Mouse (Mus musculus): ENCODE measurements around the gene Lnx2.

DNA sequence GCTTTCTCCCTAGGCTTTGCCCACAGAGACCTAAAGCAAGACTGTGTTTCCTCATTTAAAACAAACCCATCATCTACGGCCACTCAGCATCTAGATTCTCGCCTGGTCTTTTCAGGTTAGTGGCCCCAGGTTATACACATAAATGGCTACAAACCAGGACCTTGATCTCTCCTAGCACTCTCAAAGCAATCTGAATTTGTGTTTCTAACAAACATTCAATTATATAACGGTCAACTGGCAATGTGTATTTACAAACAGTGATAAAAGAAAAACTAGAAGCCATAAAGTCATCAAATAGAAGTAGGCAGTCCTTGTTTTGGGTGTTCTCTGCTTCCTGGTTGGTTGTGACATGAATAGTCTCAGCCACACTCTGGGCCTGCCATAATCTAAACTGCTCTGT, 22.9 kb downstream of the Lnx2 start:
- no peak for TF ChIP-seq POLR2A (IDR thresholded peaks at IDR 0.05; ENCODE audit: borderline replicate concordance, extremely low read depth, low read depth, low read length)
- no peak for TF ChIP-seq CTCF (IDR thresholded peaks at IDR 0.05; ENCODE audit: insufficient read depth, low read length)
